Mouse (Mus musculus) erythroblast, embryonic 14.5 days (primary cell): Measurements from ENCODE around the gene Fam198b.

ENCODE experiments used
- GATA1 ChIP-seq: IDR thresholded peaks from 2 replicates; pipeline ENCODE4 v1.6.1; 2012; ENCODE audit warnings: low read length, inconsistent platforms, mixed read lengths
- TAL1 ChIP-seq: IDR thresholded peaks from 3 replicates; pipeline ENCODE4 v1.6.1; 2012; ENCODE audit warnings: low read length, inconsistent platforms, mixed read lengths

- no peak for TF ChIP-seq GATA1
- no peak for TF ChIP-seq TAL1
Observed at GRCm38 (mm10) chr3:79857780-79858179, 26.6 kb upstream of the Fam198b start.
